Mouse (Mus musculus) heart, postnatal 0 days (tissue): ENCODE results near the gene Mgp. TPM values are rescaled to one million over a fixed set of nuclear protein-coding genes. Genes with fewer than 3 reads are reported as not detected.
A peak's percentile ranks its signal among the peaks of the same experiment; 100 is the strongest.

Experiments
- ATAC-seq: fragments of 200-750 bp; cut with Nextera tagmentation; 2 replicates; pipeline ENCODE4 v1.8.0; 2017; ENCODE audit warnings: low read depth, moderate number of reproducible peaks, moderate library complexity; ENCODE audit not compliant: insufficient read depth
- DNase-seq: peaks from one replicate; pipeline ENCODE4 v3.0.0-alpha.2; 2016; ENCODE audit warnings: low spot score
- H3K27ac ChIP-seq: fragments of 300-500 bp; sonication (generic); 2 replicates; pipeline ENCODE4 v1.5.1; 2014; ENCODE audit warnings: low read depth, mild to moderate bottlenecking
- H3K27me3 ChIP-seq: fragments of 300-500 bp; sonication (generic); 2 replicates; pipeline ENCODE4 v1.6.1; 2014; ENCODE audit warnings: low read length, mixed read lengths; ENCODE audit not compliant: control insufficient read depth, insufficient read depth
- H3K36me3 ChIP-seq: fragments of 300-500 bp; sonication (generic); replicated peaks from 2 replicates; pipeline ENCODE4 v1.6.1; 2014; ENCODE audit warnings: low read length, mixed read lengths; ENCODE audit not compliant: control insufficient read depth, insufficient read depth
- H3K4me1 ChIP-seq: fragments of 300-500 bp; sonication (generic); 2 replicates; pipeline ENCODE4 v1.6.1; 2014; ENCODE audit warnings: antibody characterized with exemption; ENCODE audit not compliant: control insufficient read depth, insufficient read depth
- H3K4me2 ChIP-seq: fragments of 300-500 bp; sonication (generic); 2 replicates; pipeline ENCODE4 v1.6.1; 2014; ENCODE audit warnings: low read depth, mild to moderate bottlenecking, low read length, moderate library complexity
- H3K4me3 ChIP-seq: fragments of 300-500 bp; sonication (generic); 2 replicates; pipeline ENCODE4 v1.5.1; 2014; ENCODE audit warnings: low read depth, low read length
- H3K9ac ChIP-seq: fragments of 300-500 bp; sonication (generic); replicated peaks from 2 replicates; pipeline ENCODE4 v1.6.1; 2014; ENCODE audit warnings: low read depth, low read length, mixed read lengths
- H3K9me3 ChIP-seq: fragments of 300-500 bp; sonication (generic); replicated peaks from 2 replicates; pipeline ENCODE4 v1.6.1; 2016; ENCODE audit warnings: low read length; ENCODE audit not compliant: control insufficient read depth
- CTCF ChIP-seq: IDR thresholded peaks from 2 replicates; pipeline ENCODE4 v1.5.1; 2016; ENCODE audit warnings: antibody characterized with exemption, control low read depth, low read depth
- EP300 ChIP-seq: IDR thresholded peaks from 2 replicates; pipeline ENCODE4 v1.6.1; 2016; ENCODE audit warnings: antibody characterized with exemption, low read depth
- WGBS: fragments of 180-500 bp; shearing (Covaris S2); extraction: QIAGEN DNeasy Blood & Tissue Kit; methylation state at CpG from one replicate; pipeline ENCODE4 v1.1.7; 2014; 5-methylcytosine and 5-hydroxymethylcytosine counted together
- polyA plus RNA-seq: library from polyadenylated mRNA; unstranded; fragments of >200 nt; fragmentation: Nextera tagmentation; extraction: Ambion mirVana; gene quantifications from 2 replicates; pipeline ENCODE4 v1.2.1, GENCODE M21; 2015
- total RNA-seq: library from RNA; depleted of rRNA; stranded (reverse); fragments of >200 nt; gene quantifications from 2 replicates; pipeline ENCODE4 v1.2.3, GENCODE M21; 2014; ENCODE audit warnings: low replicate concordance

Mgp gene
- total and polyA plus RNA-seq, 2 experiments from 2014 or later: 362 to 403 TPM

DNA sequence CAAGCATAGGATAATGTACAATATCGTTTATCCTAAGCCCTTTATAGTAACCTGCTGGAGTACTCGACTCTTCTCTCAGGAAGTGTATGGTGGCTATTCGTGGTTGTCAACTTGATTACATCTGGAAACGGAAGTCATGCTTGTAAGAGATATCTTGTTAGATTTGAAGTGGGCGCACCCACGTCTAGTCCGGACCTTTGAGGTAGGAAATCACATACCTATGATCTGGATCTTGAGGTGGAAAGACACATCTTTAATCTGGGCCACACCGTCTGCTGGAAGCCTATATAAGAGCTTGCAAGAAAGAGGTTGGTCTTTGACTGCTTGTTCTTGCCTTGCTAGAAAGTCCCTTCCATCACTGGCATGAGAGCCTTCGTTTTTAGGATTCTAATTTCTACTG is 26.9 kb upstream of the Mgp start:
- H3K4me2 ChIP-seq: no peak overlapping the region
- H3K9ac ChIP-seq: no peak overlapping the region
- H3K27me3 ChIP-seq: no peaks in the 10 kb centered on the region
- H3K4me1 ChIP-seq: peaks cover 9% of the 10 kb centered on the region
- no peak overlapping the region for H3K4me3 ChIP-seq
- no peaks in the 10 kb centered on the region for H3K36me3 ChIP-seq
- H3K9me3 ChIP-seq: no peaks in the 10 kb centered on the region
- DNase-seq (no peak), ATAC-seq (no peak)
- 78% methylated on average over 9 of the region's 9 CpGs for WGBS
- H3K27ac ChIP-seq: no peak overlapping the region
- no peak for TF ChIP-seq CTCF
- no peak for TF ChIP-seq EP300

DNA sequence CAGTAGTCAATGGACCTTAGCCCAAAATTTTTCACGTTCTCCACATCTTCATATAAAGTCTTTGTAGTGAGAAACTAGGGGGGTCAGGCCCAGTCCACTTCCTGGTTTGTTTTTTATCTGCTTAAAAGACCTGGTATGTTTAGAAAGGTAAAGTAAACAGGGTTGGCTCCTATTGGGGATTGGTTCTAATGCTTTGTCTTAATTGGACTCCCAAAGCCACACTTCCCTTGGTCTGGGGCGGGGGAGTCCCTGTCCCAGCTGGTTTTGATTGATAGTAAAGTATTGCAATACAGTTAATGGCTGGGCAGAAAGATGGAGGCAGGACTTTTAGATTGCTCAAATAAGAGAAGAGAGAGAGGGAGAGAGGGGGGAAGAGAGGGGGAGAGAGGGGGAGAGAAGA is 25.4 kb upstream of the Mgp start:
- H3K4me2 ChIP-seq: no peak overlapping the region
- no peak overlapping the region for H3K4me3 ChIP-seq
- TF ChIP-seq EP300: no peak
- no peak for TF ChIP-seq CTCF
- ATAC-seq: no peak
- no peaks in the 10 kb centered on the region for H3K36me3 ChIP-seq
- no peak for DNase-seq
- peaks cover 6% of the 10 kb centered on the region for H3K4me1 ChIP-seq
- no peaks in the 10 kb centered on the region for H3K27me3 ChIP-seq
- no peaks in the 10 kb centered on the region for H3K9me3 ChIP-seq
- H3K9ac ChIP-seq: no peak overlapping the region
- WGBS: 69% methylated on average over 2 of the region's 2 CpGs
- no peak overlapping the region for H3K27ac ChIP-seq

DNA sequence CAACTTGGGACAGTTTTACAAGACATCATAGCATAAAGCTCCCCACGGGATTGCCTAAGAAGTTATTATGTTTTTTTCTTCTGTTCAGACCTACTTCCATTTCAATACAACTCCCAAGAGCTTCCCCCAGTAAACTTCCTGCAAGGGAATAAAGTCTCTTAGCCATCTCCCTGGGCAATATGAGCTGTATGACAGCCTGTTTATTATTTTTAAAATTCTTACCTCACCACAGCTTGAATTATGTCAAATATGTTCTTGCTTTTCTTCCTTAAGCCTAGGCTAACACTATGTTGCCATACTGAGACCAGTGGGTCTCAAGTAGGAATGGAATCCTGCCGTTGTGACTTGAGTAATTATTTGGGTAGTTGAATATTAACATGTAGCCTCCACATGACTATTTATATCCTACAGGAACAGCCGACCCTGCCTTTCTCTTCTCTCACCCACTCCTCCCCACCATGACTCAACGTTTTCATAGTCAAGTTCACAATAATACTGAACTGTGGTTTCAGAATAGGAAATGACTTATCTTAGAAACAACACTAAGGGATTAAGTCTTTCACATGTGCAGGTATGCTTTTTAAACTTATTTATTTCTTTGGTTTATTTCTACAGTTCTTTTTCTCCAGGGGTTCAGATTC is 24.9 kb upstream of the Mgp start:
- no peak for ATAC-seq
- Histone ChIP-seq H3K36me3 (no peaks in the 10 kb centered on the region), H3K27ac (peak overlapping the region; percentile 28; the same call in 1 of the 2 replicates), H3K4me1 (peaks cover 6% of the 10 kb centered on the region), H3K9ac (no peak overlapping the region), H3K9me3 (no peaks in the 10 kb centered on the region), H3K4me3 (no peak overlapping the region), H3K27me3 (no peaks in the 10 kb centered on the region), H3K4me2 (no peak overlapping the region)
- TF ChIP-seq EP300 (no peak), CTCF (no peak)
- no peak for DNase-seq
- 37% methylated on average over 4 of the region's 4 CpGs for WGBS

DNA sequence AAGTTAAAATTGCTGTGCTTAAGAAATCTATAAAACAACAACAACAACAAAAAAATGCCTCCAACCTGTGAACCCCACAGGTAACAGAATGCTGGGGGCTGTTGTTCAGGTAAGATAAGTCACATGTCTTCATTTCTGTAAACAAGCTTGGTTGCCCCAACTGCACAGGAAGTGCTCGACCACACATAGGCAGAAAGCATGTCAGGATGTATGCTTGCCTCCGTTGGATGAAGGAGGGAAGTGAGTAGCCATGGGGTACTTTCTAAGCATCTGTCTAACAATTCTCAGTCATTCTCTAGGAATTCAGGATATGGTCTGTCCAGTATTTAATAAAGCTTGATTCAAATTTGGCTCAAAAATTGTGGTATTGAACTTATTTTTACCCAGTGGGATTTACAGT is 23.3 kb upstream of the Mgp start:
- Histone ChIP-seq H3K4me2 (no peak overlapping the region), H3K4me3 (no peak overlapping the region), H3K27ac (peak overlapping the region; percentile 64), H3K36me3 (no peaks in the 10 kb centered on the region), H3K27me3 (no peaks in the 10 kb centered on the region), H3K4me1 (peaks cover 6% of the 10 kb centered on the region), H3K9ac (no peak overlapping the region), H3K9me3 (no peaks in the 10 kb centered on the region)
- DNase-seq (no peak), ATAC-seq (no peak)
- TF ChIP-seq EP300 (no peak), CTCF (no peak)
- WGBS: 52% methylated on average over 2 of the region's 2 CpGs

DNA sequence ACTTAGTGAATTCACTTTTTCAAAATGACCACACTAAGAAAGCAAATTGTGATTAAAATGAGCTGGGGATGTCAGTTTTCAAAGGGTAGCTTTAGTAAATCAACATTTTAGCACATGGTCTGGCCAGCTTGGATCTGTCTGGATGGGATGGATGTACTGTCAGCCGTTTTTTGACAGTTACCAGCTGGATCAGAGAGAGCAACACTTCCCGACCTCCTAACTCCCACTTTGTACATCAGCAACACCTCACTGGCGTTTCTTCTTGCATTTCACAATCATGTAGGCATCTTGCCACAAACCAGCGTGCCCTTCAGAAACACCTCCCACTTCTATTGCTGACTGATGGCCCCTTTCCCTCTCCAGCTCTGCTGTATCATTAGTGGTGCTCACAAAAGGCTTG is 22.6 kb upstream of the Mgp start:
- H3K27me3 ChIP-seq: no peaks in the 10 kb centered on the region
- H3K4me2 ChIP-seq: no peak overlapping the region
- H3K36me3 ChIP-seq: no peaks in the 10 kb centered on the region
- H3K9me3 ChIP-seq: no peaks in the 10 kb centered on the region
- no peak for TF ChIP-seq CTCF
- H3K4me1 ChIP-seq: peaks cover 6% of the 10 kb centered on the region
- H3K4me3 ChIP-seq: no peak overlapping the region
- H3K9ac ChIP-seq: no peak overlapping the region
- WGBS: 16% methylated on average over 4 of the region's 4 CpGs
- peak overlapping the region; percentile 64 for H3K27ac ChIP-seq
- DNase-seq: no peak
- no peak; the same call in 1 of the 2 replicates for ATAC-seq

DNA sequence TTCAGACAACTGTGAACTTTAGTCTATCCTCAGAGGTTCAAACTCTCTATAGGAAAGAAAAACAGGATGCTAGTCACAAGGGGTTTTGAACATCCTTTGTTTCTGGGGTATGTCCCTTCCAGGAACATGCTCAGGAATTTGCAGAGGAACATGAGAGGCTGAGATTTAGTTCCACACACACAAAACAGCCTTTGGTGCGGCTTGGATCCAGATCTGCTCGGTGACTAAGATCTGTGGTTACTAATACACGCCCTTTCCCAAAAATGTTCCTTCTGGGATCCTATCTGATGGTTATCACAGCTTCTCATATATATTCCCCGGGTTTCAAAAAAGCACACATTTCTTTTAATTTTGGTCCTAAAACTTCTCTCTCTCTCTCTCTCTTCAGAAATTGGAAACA is 22.2 kb upstream of the Mgp start:
- Histone ChIP-seq H3K4me1 (peaks cover 6% of the 10 kb centered on the region), H3K36me3 (no peaks in the 10 kb centered on the region), H3K4me2 (no peak overlapping the region), H3K9me3 (no peaks in the 10 kb centered on the region), H3K9ac (no peak overlapping the region), H3K4me3 (no peak overlapping the region), H3K27ac (peak overlapping the region; percentile 64), H3K27me3 (no peaks in the 10 kb centered on the region)
- no peak for TF ChIP-seq EP300
- TF ChIP-seq CTCF: no peak
- DNase-seq (no peak), ATAC-seq (no peak)
- 45% methylated on average over 4 of the region's 4 CpGs for WGBS
